Mouse (Mus musculus) urinary bladder, postnatal 4 days (tissue): ENCODE results near the gene Ccdc138.

Source experiments
- DNase-seq, 2 experiments: peaks; one replicate each; pipeline ENCODE4 v3.0.0; 2021 to 2022; ENCODE audit warnings: low spot score in 2 of 2

Gene Ccdc138

DNA sequence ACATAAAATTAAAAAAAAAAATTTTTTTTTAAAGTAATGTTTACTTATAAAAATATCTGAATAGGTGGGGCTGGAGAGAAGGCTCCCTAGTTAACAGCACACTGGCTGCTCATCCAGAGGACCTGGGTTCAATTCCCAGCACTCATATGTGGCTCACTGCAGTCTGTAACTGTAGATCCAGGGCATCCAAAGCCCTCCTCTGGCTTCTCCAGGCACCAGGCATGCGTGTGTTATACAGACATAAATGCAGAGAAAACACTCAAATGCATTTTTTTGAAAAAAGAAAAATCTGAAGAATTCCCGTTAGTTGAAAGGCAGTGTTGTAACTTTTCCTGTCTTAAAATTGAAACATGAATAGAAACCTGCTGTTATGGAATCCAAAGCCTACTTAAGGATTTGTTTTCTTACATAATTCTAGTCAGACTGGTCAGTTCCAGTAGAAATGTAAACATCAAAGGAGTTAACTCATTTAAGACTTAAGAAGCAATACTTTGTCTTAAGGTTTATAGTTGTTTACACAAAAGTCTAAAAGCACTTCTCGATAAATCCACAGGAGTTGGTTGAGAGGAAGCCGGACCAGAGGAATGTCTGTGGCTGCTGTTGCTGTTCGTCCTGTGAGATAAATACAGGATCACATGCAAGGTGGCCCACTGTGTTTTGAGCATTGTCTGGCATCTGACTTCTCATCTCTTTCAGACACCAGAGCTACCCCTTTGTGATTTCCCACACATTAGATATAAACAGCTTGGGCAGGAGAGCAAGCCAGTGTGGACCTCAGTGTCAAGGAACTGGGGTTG lies 87.9 kb downstream of the Ccdc138 start:
- no peak for DNase-seq

DNA sequence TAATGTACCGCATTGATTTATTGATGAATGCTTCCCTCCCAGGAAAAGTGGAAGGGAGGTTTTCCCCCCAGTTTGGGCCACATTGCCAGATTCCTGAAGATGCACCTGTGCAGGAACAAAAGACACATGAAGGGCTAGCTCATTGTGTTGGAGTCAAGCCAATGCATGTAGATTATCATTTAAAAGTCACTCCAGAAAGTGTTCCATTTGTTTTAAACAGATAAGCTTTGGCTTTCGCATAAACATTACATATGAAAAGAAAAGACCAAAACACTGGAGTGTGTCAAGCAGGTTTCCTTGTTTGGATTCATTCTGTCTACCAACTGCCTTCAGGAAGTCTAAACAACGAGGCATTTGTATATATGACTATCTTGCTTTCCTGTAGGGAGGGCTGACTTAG lies 96.7 kb downstream of the Ccdc138 start:
- no peak for DNase-seq

DNA sequence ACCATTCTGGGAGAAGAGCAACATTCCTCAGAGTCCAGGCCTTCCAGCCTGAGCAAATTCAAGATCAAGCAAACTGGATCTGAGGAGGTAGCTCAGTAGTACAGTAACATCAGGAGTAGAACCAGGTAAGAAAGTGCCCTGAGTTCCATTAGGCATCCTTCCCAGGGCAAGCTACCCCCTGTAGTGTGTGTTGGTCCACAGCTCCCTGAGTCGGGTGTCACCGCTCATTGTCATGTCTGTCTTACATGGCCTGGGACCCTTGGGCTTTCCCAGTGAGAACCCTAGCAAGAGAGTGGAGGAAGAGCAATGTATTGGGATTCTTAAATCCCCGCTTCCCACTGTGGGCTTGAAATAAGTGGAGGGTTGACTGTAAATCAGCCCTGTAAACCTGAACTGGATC lies 97.4 kb downstream of the Ccdc138 start:
- DNase-seq = no peak

DNA sequence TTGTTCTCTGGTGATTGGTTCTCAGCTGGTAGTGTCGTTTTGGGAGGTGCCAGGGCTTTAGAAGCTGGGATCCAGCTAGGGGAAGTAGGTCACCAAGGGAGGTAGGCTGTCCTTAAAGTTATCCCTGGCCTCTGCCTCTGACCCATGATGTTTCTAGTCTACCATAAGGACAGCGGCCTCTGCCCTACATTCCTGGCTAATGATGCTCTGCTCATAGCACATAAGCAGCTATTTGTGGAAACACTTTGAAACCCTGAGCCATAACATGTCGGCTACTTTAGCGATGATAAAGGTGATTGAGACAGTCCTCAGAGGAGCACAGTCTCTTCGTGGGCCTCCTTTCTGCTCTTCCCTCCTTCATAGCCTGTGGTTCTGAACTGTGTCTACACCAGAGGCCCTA lies 98.1 kb downstream of the Ccdc138 start:
- DNase-seq = no peak

DNA sequence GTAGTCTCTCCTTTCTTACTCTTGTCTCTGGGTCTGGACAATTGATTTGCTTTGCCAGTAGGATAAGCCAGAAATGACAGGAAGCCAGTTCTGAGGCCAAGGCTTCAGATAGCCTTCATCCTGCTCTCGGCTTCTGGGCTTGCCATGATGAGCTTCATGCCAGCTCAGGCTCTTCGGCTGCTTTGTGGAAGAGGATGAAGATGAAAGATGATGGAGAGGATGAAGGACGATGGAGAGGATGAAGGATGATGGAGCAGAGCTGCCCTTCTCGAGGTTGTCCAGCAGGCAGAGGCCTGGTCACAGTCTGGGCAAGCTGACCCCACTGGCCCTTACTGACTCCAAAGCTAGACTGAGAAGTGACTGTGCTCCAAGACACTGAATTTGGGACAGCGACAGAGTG lies 102.4 kb downstream of the Ccdc138 start:
- DNase-seq = peak in 1 of 2 experiments; percentile 8

DNA sequence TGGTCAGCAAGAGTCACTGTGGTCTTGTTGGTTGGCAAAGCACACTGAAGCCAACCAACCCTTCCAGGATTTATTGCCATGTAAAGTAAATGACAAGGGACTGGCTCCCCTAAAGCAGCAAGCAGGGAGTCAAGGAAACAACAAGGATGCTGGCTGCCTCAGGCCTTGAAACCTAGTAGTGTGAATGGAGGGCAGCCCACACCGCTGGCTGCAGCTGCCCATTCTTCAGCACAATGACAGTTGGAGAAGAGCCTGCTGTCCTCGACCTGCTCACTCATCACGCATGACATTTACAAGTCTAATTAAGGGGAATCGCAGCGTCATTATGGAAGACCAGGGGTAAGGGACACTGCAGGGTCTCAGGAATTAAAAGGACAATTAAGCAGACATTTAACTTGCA lies 103.2 kb downstream of the Ccdc138 start:
- peak in 1 of 2 experiments; percentile 7 for DNase-seq

DNA sequence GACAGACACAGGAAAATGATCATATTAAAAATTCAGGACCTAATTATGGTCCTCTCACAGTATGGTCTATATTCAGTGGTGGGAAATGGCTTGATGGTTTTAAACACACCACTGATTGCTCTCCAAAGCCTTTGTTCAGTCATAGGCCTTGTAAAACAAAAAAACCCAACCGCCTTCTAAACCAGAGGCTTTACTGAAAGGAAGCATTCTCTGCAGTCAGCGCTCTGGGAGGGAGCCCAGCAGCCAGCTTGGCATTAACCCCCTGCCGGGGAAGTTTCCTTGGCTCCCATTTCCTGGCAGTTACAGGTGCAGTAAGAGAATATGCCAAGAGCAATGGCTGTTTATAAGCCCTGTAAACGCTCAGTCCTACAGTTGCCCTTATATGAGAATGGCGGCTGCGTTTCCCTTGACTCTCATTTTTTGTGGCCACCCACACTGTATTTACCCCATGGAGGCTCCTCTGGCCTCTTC lies 103.7 kb downstream of the Ccdc138 start:
- peak in 1 of 2 experiments; percentile 19 for DNase-seq

DNA sequence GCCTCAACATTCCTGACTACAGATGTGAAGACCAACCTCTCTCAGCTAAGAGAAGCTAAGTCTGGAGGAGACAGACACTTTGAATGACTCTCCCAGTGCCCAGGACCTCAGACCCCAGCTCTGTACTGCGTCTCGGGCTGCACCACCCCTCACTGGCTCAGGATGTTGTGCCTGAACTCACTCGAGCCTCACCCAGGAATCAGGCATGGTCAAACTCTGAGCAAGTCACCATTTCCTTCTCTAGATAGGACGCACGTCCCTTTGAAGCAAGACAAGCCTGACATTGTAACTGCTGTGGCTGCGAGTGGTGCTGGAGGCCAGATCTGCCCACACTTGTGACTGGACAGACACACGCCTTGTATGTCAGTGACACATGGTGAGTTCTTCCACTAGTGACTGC lies 104.2 kb downstream of the Ccdc138 start:
- DNase-seq = peak in 1 of 2 experiments; percentile 13

DNA sequence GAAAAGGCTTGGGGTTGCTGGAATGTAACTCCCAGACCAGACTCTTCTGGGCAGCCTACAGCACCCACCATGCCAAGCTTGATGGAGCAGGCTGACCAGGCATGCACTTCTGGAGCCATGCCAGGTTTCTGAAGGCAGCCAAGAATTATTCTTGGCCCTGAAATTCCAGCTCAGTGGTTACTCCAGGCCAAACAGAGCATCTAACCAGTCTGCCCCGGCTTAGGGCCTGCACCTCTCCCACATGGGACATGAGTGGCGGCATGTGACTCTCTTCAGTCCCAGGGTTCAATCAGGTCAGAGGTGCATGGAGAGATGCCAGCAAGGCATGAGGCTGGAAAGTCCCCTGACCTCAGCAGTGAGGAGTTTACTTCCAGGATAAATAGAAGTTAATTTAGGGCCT lies 107.0 kb downstream of the Ccdc138 start:
- peak; percentile 57 to 75 for DNase-seq

DNA sequence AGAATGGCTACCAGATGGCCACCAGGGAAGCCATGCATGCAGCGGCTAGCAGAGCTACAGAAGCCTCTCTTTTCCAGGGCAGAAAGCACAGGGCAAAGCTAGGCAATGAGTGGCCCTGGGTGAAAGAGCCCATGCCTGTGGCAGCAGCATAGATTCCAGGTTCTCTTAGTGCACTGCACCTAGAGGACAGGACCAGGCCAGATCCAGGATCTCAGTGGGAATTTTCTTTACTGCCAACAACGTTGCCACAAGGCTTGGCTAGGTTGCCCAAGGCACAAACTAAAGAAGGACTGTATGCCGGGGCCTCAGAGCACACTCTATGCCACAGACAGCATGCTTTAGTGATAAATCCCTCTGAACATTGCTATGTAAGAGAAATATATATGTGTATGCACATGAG lies 108.6 kb downstream of the Ccdc138 start:
- no peak for DNase-seq

DNA sequence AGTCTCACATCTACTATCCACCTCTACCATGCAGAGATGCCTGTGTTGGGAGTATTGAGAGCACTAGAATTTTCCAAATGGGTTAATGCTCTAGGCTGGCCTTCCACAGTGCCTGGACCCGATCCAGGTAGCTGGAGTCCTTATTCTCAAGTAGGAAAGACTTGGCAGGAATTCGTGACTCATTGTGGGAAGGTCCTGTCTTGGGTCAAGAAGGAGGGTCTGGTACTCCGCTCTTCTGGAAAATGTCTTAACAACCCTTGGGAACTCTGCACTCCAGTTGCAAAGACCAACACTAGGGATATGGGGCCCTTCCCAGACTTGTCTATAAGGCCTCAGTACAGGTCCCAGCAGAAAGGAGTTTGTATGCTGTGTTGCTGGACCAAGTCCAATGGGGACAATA lies 111.1 kb downstream of the Ccdc138 start:
- no peak for DNase-seq

DNA sequence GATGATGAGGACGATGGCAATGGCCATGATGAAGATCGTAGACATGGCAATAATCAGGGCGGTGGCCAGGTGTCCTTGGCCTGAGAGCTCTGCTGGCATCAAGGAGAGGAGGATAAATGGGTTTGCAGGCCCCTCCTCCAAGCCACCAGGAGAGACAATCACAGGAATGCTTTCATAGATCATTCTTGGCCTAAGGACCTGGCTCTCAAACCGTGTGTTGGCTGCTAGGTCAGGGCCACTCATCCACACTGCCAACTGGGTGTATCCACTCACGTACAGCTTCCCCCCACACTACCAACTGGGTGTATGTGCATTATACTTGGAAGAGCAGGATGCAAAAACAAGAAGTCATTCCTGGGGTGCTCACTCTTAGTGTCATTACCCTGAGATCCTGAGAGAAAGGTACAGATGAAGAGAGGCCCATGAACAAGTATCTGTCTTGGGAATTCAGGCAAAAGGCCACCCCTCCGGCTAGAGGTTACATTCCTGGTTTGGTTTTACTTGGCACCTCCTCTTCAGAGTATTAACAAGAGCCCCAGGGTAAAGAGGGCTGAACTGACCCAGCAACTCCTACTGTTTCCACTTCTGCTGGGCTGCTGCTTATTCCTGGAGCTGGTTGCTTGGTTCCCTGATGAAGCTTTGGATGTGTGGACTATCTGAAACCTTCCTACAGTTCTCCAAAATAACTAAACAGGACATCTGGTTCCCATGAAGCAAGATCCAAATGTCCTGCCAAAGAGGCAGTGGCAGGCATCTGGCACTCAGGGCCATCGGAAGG lies 112.9 kb downstream of the Ccdc138 start:
- DNase-seq = no peak

DNA sequence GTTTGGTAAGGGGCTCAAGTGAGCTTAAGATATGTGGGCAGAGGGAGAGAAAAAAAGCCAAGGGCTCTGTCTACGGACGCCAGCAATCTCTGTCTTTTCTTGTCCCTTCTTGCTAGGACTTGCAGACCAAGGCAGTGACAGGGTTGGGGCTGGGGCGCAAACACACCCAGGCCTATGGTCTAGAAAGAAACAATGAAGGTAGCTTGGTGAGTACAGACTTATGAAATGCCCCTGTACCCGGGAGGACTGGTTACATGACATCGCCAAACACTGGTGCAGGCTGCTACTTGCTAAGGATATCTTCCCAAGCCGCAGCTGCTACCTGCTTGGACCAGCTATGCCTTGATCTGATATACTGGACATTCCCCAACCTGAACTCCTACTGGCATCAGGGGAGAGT lies 116.9 kb downstream of the Ccdc138 start:
- peak in 1 of 2 experiments; percentile 35 for DNase-seq

DNA sequence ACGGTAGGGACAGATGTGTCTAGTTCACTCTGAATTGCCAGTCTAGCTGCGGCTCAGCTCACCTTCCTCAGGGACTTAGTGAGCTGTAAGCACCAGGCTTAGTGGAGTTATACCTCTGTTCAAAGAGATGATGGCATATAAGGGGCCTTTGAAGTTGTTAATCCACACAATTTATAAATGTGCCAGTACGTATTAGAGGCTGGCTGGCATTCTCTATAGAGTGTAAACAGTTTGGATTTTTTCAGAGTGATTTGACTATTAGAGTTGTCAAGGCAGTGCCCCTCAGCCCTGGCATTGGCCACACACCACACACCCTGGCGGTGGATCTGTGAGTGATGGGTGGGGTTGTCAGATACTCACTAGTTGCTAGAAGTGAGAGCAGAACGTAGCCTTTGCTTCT lies 118.8 kb downstream of the Ccdc138 start:
- DNase-seq = no peak

DNA sequence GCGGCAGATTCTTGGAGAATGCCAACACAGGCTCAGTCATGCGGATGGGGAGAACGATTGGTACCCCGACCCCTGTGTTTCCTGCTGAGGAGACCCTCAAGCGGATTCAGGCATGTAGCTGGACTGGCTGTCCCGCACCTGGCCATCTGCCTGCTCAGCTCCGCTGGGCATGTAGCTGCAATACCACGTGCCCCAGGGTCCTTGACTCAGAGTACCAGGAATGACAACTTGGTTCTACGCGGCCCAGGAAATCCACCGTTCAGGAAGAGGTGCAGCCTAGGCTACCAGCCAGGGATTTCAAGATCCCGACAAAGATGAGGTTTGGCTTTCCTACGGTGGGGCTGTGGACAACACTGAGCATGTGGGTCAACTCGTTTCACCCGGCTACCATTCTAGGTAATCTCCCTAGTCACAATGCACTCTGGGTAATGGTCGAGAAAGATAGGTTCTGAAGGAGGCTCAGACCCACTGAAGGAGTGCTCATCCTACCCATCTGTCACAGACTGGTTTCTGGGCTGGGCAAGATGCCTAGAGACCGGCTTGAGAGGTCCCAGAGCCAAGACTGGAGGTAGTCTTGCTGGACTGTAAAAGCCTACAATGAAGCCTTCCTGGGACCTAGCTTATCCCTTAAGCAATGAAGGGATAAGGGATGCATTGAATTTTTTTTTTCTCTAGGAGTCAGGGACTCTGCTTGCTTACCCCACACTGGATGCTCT lies 120.9 kb downstream of the Ccdc138 start:
- DNase-seq = no peak

DNA sequence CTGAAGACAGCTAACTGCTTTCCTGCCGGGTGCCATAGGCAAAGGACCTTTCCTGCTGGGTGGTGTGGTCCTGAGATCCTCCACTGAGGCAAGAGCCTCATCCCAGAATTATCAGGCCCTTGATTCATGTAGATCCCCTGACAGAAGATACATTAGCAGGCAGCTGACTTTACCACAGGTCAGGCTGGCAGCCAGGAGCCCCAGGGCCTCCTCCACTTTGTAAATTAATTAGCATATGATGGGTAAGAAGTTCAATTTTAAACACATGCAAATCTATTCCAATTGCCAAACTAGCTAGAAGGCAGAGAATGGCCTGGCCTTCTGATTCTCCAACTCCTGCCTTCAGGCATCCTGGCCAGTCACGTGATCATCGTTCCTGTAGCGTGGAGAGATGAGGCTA lies 121.5 kb downstream of the Ccdc138 start:
- no peak for DNase-seq

DNA sequence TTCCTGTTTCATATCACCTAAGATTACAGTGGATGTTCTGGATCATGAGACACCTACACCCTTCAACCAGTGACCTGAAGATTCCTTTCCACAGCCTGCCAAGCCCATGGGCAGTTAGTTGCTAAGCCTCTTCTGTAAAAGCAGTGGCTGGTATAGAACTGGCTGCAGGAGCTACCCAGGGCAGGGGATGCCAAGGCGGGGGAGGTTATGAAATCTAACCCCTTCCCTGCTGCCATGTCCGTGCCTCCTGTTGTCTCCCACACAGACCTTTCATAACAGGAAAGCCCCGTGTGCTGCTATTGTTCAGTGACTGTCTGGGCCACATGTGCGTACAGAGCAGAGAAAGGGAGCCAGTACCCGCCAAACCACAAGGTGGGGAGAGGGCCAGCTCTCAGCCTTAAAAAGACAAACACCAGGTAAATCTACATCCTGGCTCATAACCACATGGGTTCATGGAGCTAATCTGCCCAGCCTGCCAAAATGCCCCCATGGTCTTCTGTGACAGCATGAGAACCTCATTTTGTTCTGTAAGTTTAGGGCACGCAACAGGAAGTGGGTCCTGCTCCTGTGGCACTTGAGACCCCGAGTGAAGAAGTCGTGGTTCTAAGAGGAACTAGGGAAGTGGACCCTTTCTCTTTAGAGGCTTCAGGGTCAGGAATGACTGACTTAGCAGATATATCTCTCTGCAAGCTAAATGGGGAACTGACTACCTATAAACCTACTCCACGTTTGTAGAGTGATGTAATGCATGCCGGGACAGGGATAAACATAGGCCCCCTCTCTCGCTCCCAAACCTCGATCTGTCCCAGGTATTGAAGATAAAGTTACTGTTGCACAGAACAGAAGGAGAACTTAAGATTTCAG lies 127.3 kb downstream of the Ccdc138 start:
- no peak for DNase-seq
